Mouse (Mus musculus): Measurements from ENCODE around the gene P4hb.

DNA sequence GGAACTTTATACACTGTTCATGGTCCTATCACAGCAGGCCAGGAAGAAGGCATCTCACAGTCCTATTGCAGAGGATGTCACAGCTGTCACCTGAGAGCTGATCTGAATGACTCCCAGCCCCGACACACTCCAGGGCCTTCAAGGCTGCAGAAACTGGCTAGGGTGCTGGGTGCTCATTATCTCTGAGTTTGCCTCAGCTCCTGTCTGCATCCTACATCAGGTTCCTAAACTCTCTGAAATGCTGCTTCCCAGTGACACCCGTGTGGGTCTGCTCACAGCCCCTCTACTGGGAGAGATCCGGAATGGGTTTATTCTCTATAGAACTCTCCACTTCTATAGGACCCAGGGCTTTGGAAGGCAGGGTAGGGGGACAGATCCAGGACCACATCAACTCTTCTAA lies 24.8 kb downstream of the P4hb start:
- TF ChIP-seq POLR2A (IDR thresholded peaks at IDR 0.05; ENCODE audit: low read depth, low read length), result no peak
- TF ChIP-seq CTCF (IDR thresholded peaks at IDR 0.05; ENCODE audit: borderline replicate concordance, insufficient read depth, low read length), result no peak
